Mouse (Mus musculus) erythroblast, embryonic 14.5 days (primary cell): ENCODE measurements around the gene Tmem164.

ENCODE experiments used
- GATA1 ChIP-seq: IDR thresholded peaks from 2 replicates; pipeline ENCODE4 v1.6.1; 2012; ENCODE audit warnings: low read length, inconsistent platforms, mixed read lengths
- TAL1 ChIP-seq: IDR thresholded peaks from 3 replicates; pipeline ENCODE4 v1.6.1; 2012; ENCODE audit warnings: low read length, inconsistent platforms, mixed read lengths

DNA sequence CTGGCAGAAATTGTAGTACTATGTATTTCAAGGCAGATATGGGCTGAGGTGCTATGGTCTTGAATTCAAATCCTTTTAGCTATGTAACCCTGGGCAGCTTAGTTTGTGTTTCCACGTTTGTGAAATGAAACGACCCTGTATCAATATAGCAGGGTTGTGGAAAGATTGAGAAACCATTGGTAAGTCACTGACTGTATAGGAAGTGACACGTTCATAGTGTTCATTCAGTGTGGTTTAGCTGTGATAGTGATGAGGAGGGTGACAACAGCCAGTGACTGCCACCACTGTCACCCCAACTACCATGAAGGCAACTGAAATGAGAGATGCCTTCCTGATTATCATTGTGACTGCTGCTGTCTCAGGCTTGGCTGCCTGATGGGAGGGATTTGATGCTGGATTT is 13.7 kb downstream of the Tmem164 start:
- TF ChIP-seq TAL1: no peak
- no peak for TF ChIP-seq GATA1
